Mouse (Mus musculus) thymus, postnatal 10 days (tissue): Measurements from ENCODE around the gene Map2k7.
"Not testable (repeated sequence)": the region's sequence is repeated elsewhere in the genome, so short reads cannot be mapped to it uniquely, and the experiment has no call there.

Source experiments
- DNase-seq, 2 experiments: peaks; one replicate each; pipeline ENCODE4 v3.0.0; 2021; ENCODE audit warnings: low spot score in 2 of 2

The Map2k7 gene

GRCm38 (mm10) chr8:4226739-4227347, 11.7 kb upstream of the Map2k7 start, which contains the start of gene Lrrc8e:
Lrrc8e (plus strand) TSS chr8:4226827.
- no peak for DNase-seq

GRCm38 (mm10) chr8:4227919-4228318, 10.6 kb upstream of the Map2k7 start:
- DNase-seq: no peak

- DNase-seq: no peak
Measured at GRCm38 (mm10) chr8:4229784-4230183, 8.8 kb upstream of the Map2k7 start.

GRCm38 (mm10) chr8:4230612-4231351, 7.8 kb upstream of the Map2k7 start:
- no peak for DNase-seq

- no peak for DNase-seq
Measured at GRCm38 (mm10) chr8:4237814-4238433, 616 bp upstream of the Map2k7 start.

- DNase-seq: no peak
Measured at GRCm38 (mm10) chr8:4239193-4239890, 802 bp downstream of the Map2k7 start.

GRCm38 (mm10) chr8:4245061-4245460, 6.5 kb downstream of the Map2k7 start:
- DNase-seq: no peak

- DNase-seq: no peak
Measured at GRCm38 (mm10) chr8:4245737-4246136, 7.2 kb downstream of the Map2k7 start.

GRCm38 (mm10) chr8:4247241-4247640, 8.7 kb downstream of the Map2k7 start:
- no peak for DNase-seq

GRCm38 (mm10) chr8:4247951-4248540, 9.5 kb downstream of the Map2k7 start, which contains the start of gene Tgfbr3l:
Tgfbr3l (plus strand) TSS chr8:4248214.
- no peak for DNase-seq

GRCm38 (mm10) chr8:4249213-4249612, 10.7 kb downstream of the Map2k7 start:
- no peak for DNase-seq

- peak; percentile 70 to 89 for DNase-seq
Measured at GRCm38 (mm10) chr8:4250306-4250970, 11.9 kb downstream of the Map2k7 start.

- DNase-seq: no peak
Measured at GRCm38 (mm10) chr8:4252116-4252760, 13.7 kb downstream of the Map2k7 start.

- DNase-seq: peak; percentile 91 to 96
Measured at GRCm38 (mm10) chr8:4252934-4253841, 14.6 kb downstream of the Map2k7 start, which contains the start of gene Snapc2. Snapc2 (plus strand) TSS chr8:4253080.

- DNase-seq: no peak
Measured at GRCm38 (mm10) chr8:4254001-4254400, 15.5 kb downstream of the Map2k7 start.

- DNase-seq: not testable (repeated sequence)
Measured at GRCm38 (mm10) chr8:4255471-4255870, 16.9 kb downstream of the Map2k7 start.

GRCm38 (mm10) chr8:4256911-4257310, 18.4 kb downstream of the Map2k7 start:
- DNase-seq: no peak

- DNase-seq: no peak
Measured at GRCm38 (mm10) chr8:4257350-4257749, 18.8 kb downstream of the Map2k7 start.

GRCm38 (mm10) chr8:4258233-4258632, 19.7 kb downstream of the Map2k7 start:
- peak; percentile 78 to 88 for DNase-seq
